Mouse (Mus musculus) limb, embryonic 12.5 days (tissue): Measurements from ENCODE around the gene Cldn10. TPM values are rescaled to one million over a fixed set of nuclear protein-coding genes. Genes with fewer than 3 reads are reported as not detected.
"Not testable (repeated sequence)": the region's sequence is repeated elsewhere in the genome, so short reads cannot be mapped to it uniquely, and the experiment has no call there.

ENCODE experiments used
- ATAC-seq: fragments of 200-750 bp; cut with Nextera tagmentation; 2 replicates; pipeline ENCODE4 v1.8.0; 2017; ENCODE audit warnings: low read depth, moderate TSS enrichment; ENCODE audit not compliant: insufficient number of reproducible peaks, insufficient read depth, low FRiP score, low TSS enrichment
- H3K27ac ChIP-seq: fragments of 300-500 bp; sonication (generic); 2 replicates; pipeline ENCODE4 v1.5.1; 2016; ENCODE audit warnings: mild to moderate bottlenecking, moderate library complexity
- H3K27me3 ChIP-seq: fragments of 300-500 bp; sonication (generic); 2 replicates; pipeline ENCODE4 v1.6.1; 2016; ENCODE audit warnings: mild to moderate bottlenecking, moderate library complexity
- H3K36me3 ChIP-seq: fragments of 300-500 bp; sonication (generic); 2 replicates; pipeline ENCODE4 v1.6.1; 2016; ENCODE audit warnings: mild to moderate bottlenecking, moderate library complexity
- H3K4me1 ChIP-seq: fragments of 300-500 bp; sonication (generic); replicated peaks from 2 replicates; pipeline ENCODE4 v1.6.1; 2016
- H3K4me2 ChIP-seq: fragments of 300-500 bp; sonication (generic); 2 replicates; pipeline ENCODE4 v1.6.1; 2016; ENCODE audit warnings: mild to moderate bottlenecking, moderate library complexity
- H3K4me3 ChIP-seq: fragments of 300-500 bp; sonication (generic); replicated peaks from 2 replicates; pipeline ENCODE4 v1.5.1; 2016; ENCODE audit warnings: mild to moderate bottlenecking
- H3K9ac ChIP-seq: fragments of 300-500 bp; sonication (generic); replicated peaks from 2 replicates; pipeline ENCODE4 v1.6.1; 2016; ENCODE audit warnings: mild to moderate bottlenecking, moderate library complexity
- H3K9me3 ChIP-seq: fragments of 300-500 bp; sonication (generic); 2 replicates; pipeline ENCODE4 v1.6.1; 2016; ENCODE audit warnings: mild to moderate bottlenecking, moderate library complexity
- WGBS: fragments of 180-500 bp; shearing (Covaris S2); methylation state at CpG from one replicate; pipeline ENCODE4 v1.1.7; 2016; 5-methylcytosine and 5-hydroxymethylcytosine counted together
- polyA plus RNA-seq: library from polyadenylated mRNA; unstranded; fragments of >200 nt; fragmentation: Nextera tagmentation; extraction: Ambion mirVana; gene quantifications from 2 replicates; pipeline ENCODE4 v1.2.1, GENCODE M21; 2016

Cldn10 gene
- polyA plus RNA-seq: 1.2 and 1.4 TPM in 2 replicates

DNA sequence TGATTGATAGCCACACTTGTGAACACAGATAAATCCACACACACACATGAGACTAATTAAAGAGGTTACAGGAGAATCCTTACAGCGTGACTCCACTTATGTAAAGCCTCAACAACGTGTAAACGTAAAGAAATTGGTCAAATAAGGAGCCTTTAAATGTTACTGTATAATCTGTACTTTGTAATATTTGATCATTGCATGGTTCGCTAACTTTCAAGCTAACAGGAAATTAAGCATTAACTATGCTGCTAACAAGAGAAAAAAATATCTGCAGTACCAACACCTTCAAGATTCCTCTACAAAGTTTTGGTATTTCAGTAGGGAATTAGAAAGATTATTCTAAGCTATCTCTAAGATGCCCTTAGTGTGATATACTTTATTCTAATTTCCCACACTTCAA lies at the start of gene Cldn10:
Gene Cldn10 (plus strand): TSS at position 288 of the 400 bp plus-strand sequence.
- no peak within 1 kb of the TSS for H3K27ac ChIP-seq
- no peak within 1 kb of the TSS for H3K4me3 ChIP-seq
- WGBS: 69% methylated on average over 4 of the region's 4 CpGs
- H3K4me1 ChIP-seq: peaks cover 9% of the 10 kb centered on the region
- H3K9ac ChIP-seq: no peak within 1 kb of the TSS
- no peak for ATAC-seq
- H3K27me3 ChIP-seq: peaks cover 8% of the 10 kb centered on the region; the same call in 1 of the 2 replicates
- no peaks in the 10 kb centered on the region for H3K9me3 ChIP-seq
- no peaks in the 10 kb centered on the region for H3K36me3 ChIP-seq
- H3K4me2 ChIP-seq: no peak within 1 kb of the TSS

DNA sequence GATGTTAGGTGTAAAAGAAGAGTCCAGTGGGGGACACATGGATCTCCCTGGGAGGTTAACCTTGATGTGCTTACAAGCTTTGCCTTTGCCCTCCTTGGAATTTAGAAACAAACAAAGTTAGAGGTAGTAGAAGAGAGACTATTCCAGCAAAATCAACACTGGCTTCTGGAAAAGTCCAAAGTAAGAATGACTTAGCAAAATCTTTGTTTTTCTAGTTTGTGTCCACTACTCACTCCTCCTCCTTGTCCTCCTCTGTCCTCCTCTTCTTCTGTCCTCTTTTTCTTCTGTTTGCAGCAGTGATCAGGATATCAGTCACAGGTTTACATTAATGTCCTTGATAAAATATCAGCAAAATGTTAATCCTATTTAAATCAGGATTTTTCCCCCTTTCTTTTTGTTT lies 45.9 kb upstream of the Cldn10 start:
- no peak overlapping the region for H3K4me2 ChIP-seq
- H3K36me3 ChIP-seq: no peaks in the 10 kb centered on the region
- H3K27ac ChIP-seq: no peak overlapping the region
- peaks cover 5% of the 10 kb centered on the region; the same call in 1 of the 2 replicates for H3K9me3 ChIP-seq
- H3K4me3 ChIP-seq: no peak overlapping the region
- no peaks in the 10 kb centered on the region; the same call in 1 of the 2 replicates for H3K27me3 ChIP-seq
- no peak overlapping the region for H3K9ac ChIP-seq
- ATAC-seq: no peak
- no peaks in the 10 kb centered on the region for H3K4me1 ChIP-seq

DNA sequence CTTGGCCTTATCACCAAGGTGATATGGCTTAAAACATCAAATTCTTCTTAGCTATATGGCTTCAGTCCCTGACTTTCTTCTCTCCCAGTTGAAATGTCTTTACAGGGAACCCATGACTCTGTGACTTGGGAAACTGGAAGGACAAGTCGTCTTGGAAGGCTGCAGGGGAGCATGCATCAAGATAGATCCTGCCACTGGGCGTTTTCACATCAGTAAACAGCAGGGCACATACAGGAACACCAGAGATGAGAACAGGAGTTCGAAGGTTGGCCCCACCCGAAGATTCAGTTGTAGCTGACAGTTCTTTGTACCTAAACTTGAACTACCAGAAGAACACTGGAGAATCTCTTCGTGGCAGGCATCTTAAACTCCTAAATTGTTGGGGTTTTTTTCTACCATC lies 44.8 kb upstream of the Cldn10 start:
- WGBS: 79% methylated on average over 5 of the region's 5 CpGs
- Histone ChIP-seq H3K4me3 (no peak overlapping the region), H3K4me2 (no peak overlapping the region), H3K27me3 (no peaks in the 10 kb centered on the region; the same call in 1 of the 2 replicates), H3K9ac (no peak overlapping the region), H3K4me1 (no peaks in the 10 kb centered on the region), H3K27ac (no peak overlapping the region), H3K36me3 (no peaks in the 10 kb centered on the region), H3K9me3 (peaks cover 5% of the 10 kb centered on the region; the same call in 1 of the 2 replicates)
- ATAC-seq: no peak

DNA sequence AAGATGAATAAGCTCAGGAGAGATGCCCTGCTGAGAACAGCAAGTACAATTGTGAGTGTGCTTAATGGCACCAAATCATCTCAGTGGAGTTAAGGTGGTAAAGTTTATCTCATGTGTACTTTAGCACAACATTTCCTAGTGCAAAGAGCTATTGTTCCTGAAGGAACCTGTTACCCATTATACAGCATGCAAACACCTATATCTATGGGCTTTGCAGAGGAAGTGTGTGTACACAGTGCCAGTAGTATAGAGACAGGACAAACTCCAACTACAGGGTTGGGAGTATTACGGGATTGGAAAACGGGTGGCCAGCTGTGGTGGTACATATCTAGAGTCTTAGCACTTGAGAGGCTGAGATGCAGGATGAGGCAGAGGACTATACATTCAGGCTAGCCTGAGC lies 38.6 kb upstream of the Cldn10 start:
- H3K4me3 ChIP-seq: no peak overlapping the region
- ATAC-seq: no peak
- H3K27me3 ChIP-seq: no peaks in the 10 kb centered on the region
- H3K9me3 ChIP-seq: no peaks in the 10 kb centered on the region
- H3K4me1 ChIP-seq: no peaks in the 10 kb centered on the region
- no peak overlapping the region for H3K4me2 ChIP-seq
- WGBS: 92% methylated on average over 2 of the region's 2 CpGs
- H3K9ac ChIP-seq: no peak overlapping the region
- no peak overlapping the region for H3K27ac ChIP-seq
- no peaks in the 10 kb centered on the region for H3K36me3 ChIP-seq

GRCm38 (mm10) chr14:118749715-118750114 lies 38.0 kb upstream of the Cldn10 start:
- Histone ChIP-seq H3K27me3 (no peaks in the 10 kb centered on the region), H3K36me3 (no peaks in the 10 kb centered on the region), H3K4me2 (no peak overlapping the region), H3K9ac (no peak overlapping the region), H3K4me1 (no peaks in the 10 kb centered on the region), H3K4me3 (no peak overlapping the region), H3K9me3 (no peaks in the 10 kb centered on the region), H3K27ac (no peak overlapping the region)
- ATAC-seq: no peak
- WGBS: 56% methylated on average over 4 of the region's 4 CpGs

DNA sequence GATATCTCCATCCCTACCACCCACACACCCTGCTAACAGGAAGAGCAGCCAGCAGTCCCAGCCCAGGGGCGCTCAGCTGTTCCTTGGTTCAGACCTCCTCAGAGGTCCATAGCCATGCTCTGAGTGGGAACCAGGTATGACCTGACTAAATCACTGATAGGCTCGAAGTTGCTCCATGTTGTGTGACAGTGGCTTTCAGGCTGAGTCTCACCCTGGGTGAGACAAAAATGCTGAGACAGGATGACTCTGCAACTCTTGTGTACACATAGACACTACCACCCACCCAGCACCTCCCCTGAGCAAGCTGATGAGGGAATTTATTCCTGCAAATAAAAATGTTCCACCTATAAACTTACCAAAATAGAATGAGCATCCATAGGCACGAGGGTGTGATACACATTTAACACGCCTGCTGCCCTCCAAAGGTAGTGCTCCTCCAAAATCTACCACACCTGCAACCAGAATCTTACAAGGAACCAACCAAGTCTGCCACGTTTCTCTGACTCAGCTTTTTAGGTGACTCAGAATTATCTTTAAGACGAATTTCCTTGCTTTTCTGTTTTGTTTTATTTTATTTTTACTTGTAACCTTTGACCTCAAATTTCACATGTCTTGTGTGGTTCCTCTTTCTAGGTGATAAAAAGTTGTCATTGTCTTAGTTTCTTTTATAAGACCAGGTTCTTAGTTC lies 37.1 kb upstream of the Cldn10 start:
- no peak overlapping the region for H3K4me3 ChIP-seq
- H3K4me1 ChIP-seq: no peaks in the 10 kb centered on the region
- H3K27ac ChIP-seq: no peak overlapping the region
- ATAC-seq: no peak
- H3K27me3 ChIP-seq: no peaks in the 10 kb centered on the region
- H3K9me3 ChIP-seq: no peaks in the 10 kb centered on the region
- H3K4me2 ChIP-seq: no peak overlapping the region
- H3K36me3 ChIP-seq: no peaks in the 10 kb centered on the region
- WGBS: 79% methylated on average over 6 of the region's 6 CpGs
- H3K9ac ChIP-seq: no peak overlapping the region

DNA sequence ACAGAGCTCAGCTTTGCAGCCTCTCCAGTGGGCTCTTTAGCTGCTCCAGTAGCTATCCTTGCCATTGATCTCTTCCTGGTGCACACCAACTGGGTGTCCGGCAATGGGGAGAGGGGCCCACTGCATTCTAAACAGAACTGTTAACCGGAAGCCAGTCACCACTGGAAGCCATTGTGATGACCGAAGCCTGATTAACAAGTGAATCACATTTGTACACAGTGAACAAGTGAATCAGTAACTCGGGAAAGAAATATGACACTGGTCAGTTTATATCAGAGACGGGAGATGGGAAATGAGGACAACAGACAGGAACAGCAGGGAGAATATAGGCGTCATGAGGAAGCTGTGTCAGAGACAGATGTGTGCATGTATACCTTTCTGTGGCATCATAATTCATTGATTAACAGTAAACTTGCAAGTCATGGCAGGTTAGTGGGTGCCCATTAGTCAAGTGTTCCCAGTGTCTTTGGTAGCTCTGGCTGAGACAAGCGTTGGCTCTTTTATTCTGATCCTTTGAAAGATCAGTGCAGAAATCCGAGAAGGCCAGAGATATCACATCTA lies 36.4 kb upstream of the Cldn10 start:
- Histone ChIP-seq H3K27ac (no peak overlapping the region), H3K9ac (no peak overlapping the region), H3K36me3 (no peaks in the 10 kb centered on the region), H3K27me3 (no peaks in the 10 kb centered on the region), H3K4me2 (no peak overlapping the region), H3K4me1 (no peaks in the 10 kb centered on the region), H3K4me3 (no peak overlapping the region), H3K9me3 (no peaks in the 10 kb centered on the region)
- WGBS: 85% methylated on average over 8 of the region's 8 CpGs
- ATAC-seq: no peak

DNA sequence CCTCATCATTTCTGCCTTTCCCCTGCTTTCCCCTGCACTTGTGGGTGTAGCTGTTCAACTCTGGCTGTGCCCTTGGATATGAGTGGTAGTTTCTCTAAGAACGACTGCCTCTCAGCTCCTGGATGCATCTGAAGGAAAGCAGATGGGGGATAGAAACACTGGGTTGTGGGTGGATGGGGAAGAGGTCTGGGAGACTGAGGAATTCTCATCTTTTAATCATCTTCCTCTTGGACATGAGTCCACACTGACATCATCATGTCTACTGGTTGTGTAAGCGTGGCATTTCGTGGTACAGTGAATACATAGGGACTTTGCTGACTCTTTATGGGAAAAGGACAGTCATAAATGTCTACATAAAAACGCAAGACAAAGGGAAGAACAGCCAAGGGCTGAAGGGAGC lies 31.7 kb upstream of the Cldn10 start:
- Histone ChIP-seq H3K4me3 (no peak overlapping the region), H3K9ac (no peak overlapping the region), H3K27me3 (no peaks in the 10 kb centered on the region), H3K36me3 (no peaks in the 10 kb centered on the region), H3K4me1 (no peaks in the 10 kb centered on the region), H3K4me2 (no peak overlapping the region), H3K9me3 (no peaks in the 10 kb centered on the region), H3K27ac (no peak overlapping the region)
- WGBS: 85% methylated on average over 4 of the region's 4 CpGs
- ATAC-seq: no peak

- Histone ChIP-seq H3K9me3 (no peaks in the 10 kb centered on the region), H3K4me1 (no peaks in the 10 kb centered on the region), H3K36me3 (no peaks in the 10 kb centered on the region), H3K4me2 (no peak overlapping the region), H3K27ac (no peak overlapping the region), H3K27me3 (no peaks in the 10 kb centered on the region), H3K9ac (no peak overlapping the region), H3K4me3 (no peak overlapping the region)
- 84% methylated on average over 3 of the region's 3 CpGs for WGBS
- no peak for ATAC-seq
Observed at GRCm38 (mm10) chr14:118756566-118756965, 31.1 kb upstream of the Cldn10 start.

GRCm38 (mm10) chr14:118763362-118763761 lies 24.3 kb upstream of the Cldn10 start:
- 95% methylated on average over 13 of the region's 13 CpGs for WGBS
- not testable (repeated sequence) for H3K27me3 ChIP-seq, H3K9ac ChIP-seq, H3K4me3 ChIP-seq, H3K4me2 ChIP-seq, H3K36me3 ChIP-seq, H3K27ac ChIP-seq, ATAC-seq, H3K9me3 ChIP-seq, H3K4me1 ChIP-seq

DNA sequence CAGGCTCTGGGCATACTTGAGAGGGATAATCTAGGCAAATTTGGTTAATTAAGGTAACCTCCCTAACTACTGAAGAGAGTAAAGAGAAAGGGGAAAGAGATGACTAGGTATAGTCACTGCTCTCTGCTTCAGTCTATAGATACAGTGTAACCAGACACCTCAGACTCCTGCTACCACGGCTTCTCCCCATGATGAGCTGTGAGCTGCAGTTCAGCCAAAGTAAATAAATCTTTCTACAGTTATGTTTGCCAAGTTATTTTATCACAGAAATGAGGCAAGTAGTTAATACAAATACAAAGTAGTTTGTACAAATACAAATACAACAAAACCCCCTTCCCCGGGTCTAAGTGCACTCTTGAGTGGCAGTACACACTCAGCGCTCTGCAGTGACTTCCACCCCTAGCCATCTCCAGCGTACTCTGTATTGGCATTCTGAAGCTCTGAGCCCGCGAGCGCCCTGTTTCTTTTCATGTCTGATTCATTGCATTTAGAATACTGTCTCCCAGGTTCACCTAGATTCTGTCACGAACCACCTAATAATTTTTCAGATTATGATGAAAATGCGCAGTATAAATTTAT lies 23.7 kb upstream of the Cldn10 start:
- Histone ChIP-seq H3K4me2 (no peak overlapping the region), H3K9ac (no peak overlapping the region), H3K4me1 (no peaks in the 10 kb centered on the region), H3K27ac (no peak overlapping the region), H3K9me3 (no peaks in the 10 kb centered on the region), H3K36me3 (no peaks in the 10 kb centered on the region), H3K4me3 (no peak overlapping the region), H3K27me3 (peaks cover 13% of the 10 kb centered on the region)
- no peak for ATAC-seq
- 80% methylated on average over 9 of the region's 9 CpGs for WGBS
